Mouse (Mus musculus) WW6 (cell line): Measurements from ENCODE around the gene Ptprt.
"Not testable (repeated sequence)": the region's sequence is repeated elsewhere in the genome, so short reads cannot be mapped to it uniquely, and the experiment has no call there.

ENCODE experiments used
- DNase-seq: peaks from one replicate; pipeline ENCODE4 v3.0.0-alpha.2; 2013; ENCODE audit warnings: low read depth, low spot score

Ptprt gene

DNA sequence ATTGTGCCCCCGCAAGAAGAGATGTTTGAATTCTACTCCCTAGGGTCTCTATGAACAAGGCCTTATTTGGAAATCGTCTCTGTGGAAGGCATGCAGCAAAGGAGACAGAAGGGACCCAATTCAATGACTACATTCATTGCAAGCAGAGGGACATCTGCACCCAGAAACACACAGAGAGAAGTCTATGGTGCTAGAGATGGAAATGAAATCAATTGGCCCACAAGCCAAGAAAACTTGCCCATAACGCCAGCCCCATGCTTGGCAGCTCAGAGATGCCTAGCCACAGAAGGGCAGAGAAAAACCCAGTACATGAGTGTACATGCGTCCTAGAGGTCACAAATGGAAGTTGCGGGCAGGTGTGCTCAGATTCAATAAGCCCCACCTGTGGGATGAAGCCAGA lies 443.1 kb downstream of the Ptprt start:
- DNase-seq: no peak

DNA sequence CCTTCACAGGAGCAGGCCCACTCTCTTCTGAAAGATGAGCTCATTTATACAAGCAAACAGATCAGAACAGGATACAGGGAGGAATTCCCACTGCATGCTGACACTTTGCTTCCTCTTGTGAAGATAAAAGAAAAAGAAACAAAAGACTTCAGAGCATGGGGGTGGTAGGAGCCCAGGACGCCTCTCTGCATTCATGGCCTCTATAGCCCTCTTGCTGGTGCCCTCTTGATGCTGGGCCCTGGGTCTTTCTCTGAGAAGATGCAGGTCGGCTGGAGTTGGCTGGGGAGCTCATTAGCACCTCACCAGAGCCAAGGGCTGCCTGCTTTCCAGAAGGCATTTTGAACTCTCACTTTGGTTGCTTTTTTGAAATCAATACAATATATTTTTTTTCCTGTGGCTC lies 448.6 kb downstream of the Ptprt start:
- DNase-seq: no peak

- DNase-seq: no peak
Observed at GRCm38 (mm10) chr2:162210564-162210963, 450.4 kb downstream of the Ptprt start.

DNA sequence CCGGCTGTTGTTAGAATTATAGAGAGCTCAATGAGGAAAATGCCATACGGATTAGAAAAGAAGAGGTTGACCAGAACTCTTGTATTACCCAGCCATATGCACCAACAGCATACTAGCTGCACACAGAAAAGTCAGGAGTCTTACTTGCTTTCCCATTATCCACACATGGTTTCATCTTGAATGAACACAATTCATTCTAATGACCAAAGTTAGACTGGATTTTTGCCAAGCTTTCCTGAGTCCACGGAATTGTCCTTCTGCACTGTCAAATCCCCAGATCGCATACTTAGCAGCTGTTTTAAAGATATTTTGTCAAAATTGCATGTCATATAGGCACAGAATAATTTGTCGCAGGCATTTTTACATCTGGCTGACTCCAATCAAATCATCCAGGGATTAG lies 463.6 kb downstream of the Ptprt start:
- DNase-seq: no peak

DNA sequence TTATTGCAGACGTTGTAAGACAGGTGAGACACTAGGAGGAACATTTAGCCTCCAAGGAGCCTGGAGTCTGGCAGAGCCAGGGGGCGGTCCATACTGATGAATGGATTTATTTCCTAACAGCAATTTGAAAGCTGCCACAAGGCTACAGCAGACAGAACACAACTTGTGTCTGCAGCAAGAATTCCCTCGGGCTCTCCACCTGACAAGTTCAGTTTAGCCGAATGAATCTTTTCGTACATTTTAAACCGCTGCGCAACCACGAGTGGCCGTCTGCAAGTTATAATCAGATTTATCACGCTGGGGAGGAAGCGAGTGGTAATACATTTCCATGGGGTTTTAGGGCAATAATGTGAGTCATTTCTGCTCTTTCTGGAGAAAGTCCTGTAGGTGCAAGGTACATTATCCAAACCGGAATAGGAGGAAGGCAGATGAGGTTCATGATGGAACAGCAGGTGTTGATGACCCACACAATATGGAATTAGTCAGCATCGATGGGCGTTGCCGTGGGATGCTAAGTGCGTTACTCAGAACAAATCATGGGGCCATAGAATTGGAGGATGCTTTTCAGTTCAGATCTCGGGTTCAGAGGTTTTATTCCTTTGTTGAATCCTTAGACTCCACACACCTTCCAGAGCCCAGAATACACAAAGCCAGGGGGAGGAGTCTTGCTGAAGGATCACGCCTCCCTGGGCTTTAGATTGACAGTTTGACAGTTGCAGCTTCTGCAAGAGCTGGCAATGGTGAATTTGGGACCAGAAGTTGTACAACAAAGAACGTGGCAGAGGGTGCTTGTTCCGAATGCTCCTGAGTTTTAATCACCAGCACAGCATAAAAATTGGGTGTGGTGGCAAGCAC lies 478.1 kb downstream of the Ptprt start:
- no peak for DNase-seq

DNA sequence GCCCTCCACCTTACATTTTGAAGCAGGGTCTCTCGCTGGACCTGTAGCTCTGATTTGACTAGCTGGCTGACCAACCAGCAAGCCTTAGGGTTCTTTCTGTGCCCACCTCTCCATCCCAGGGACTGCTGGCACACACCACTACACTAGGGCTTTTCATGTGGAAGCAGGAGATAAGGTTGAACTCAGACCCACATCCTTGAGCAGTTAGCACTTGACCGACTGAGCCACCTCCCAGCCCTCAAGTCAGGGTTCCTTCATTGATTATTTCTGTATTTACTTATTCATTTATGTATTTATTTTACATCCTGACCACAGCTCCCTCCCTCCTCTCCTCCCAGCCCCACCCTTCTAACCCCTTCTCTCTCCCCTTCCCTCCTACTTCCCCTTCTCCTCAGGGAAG lies 479.1 kb downstream of the Ptprt start:
- DNase-seq: no peak

GRCm38 (mm10) chr2:162172529-162172928 lies 488.4 kb downstream of the Ptprt start:
- no peak for DNase-seq

DNA sequence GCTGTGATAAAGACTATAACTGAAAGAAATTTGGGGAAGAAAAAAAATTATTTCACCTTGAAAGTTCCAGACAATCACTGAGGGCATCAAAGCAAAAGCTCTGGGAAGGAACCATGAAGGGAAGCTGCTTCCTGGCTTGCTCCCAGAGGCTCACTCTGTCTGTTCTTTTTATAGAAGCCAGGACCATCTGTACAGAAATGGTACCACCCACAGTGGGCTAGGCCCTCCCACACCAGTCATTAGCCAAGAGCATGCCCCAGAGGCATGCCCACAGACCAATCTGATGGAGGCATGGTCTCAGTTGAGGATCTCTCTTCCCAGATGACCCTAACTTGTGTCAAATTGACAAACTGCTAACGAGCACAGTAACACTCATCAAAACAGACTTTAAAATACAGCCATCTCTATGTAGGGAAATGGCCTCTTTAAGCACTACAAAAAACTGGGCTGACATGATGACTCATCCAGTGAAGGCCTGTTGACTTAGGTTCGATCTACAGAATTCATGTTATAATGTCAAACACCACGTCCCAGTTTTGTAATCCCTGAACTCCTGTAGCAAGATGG lies 519.0 kb downstream of the Ptprt start:
- no peak for DNase-seq

- DNase-seq: not testable (repeated sequence)
Observed at GRCm38 (mm10) chr2:162136176-162136575, 524.8 kb downstream of the Ptprt start.

GRCm38 (mm10) chr2:162131607-162132304 lies 529.2 kb downstream of the Ptprt start:
- DNase-seq: no peak

DNA sequence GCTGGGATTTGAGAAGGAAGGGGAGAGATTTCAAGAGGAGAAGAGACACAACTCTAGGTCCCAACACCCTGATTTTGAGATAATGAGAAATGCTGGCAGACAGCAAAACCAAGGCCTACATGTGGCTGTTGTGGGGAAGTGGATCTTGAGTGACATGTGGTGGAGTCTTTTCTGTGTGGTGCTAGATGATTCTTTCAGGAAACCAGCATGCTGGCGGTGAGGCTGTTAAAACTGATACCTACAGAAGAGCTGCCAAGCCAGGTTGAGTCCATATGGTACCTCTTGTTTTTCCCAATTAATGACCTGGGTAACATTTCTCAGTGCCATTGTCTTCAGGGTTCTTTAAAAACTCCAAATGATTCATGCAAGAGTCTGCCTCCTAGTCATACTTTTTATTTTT lies 531.1 kb downstream of the Ptprt start:
- no peak for DNase-seq

- DNase-seq: no peak
Observed at GRCm38 (mm10) chr2:162118041-162118440, 542.9 kb downstream of the Ptprt start.

- no peak for DNase-seq
Observed at GRCm38 (mm10) chr2:162082391-162082790, 578.6 kb downstream of the Ptprt start.

DNA sequence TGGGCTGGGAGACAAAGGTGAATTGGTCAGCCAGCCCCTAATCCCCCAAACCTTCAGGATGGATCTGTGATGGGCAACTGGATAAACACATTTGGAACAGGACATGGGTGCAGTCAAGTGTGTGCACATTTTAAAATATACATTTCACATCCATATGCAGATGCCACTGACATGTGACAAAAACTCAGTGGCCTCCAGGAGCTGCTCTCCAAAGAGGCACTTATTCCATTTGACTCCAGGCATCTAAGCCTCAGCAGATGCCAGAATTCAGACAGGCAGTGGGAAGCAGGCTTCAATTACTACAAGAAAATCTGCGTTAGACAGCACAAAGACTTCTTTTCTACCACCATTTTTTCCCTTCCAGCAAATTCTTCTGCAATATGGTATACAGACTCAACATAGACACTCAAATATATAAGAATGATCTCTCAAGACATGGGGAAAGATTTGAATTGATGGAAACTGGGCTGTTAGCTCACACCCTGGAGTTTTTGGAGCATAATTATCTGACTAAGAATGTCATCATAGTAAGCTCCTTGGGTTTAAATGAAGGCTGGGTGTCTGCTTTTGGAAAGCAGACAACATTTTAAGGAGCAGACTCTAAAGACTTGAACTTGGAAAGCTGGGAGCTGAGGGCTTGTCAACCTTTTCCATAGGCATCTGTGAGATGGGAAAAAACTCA lies 580.1 kb downstream of the Ptprt start:
- DNase-seq: no peak

- no peak for DNase-seq
Observed at GRCm38 (mm10) chr2:162078571-162079280, 582.2 kb downstream of the Ptprt start.

- DNase-seq: no peak
Observed at GRCm38 (mm10) chr2:162052816-162053215, 608.1 kb downstream of the Ptprt start.

GRCm38 (mm10) chr2:162050198-162050597 lies 610.7 kb downstream of the Ptprt start:
- DNase-seq: no peak

- no peak for DNase-seq
Observed at GRCm38 (mm10) chr2:162035615-162036014, 625.3 kb downstream of the Ptprt start.

DNA sequence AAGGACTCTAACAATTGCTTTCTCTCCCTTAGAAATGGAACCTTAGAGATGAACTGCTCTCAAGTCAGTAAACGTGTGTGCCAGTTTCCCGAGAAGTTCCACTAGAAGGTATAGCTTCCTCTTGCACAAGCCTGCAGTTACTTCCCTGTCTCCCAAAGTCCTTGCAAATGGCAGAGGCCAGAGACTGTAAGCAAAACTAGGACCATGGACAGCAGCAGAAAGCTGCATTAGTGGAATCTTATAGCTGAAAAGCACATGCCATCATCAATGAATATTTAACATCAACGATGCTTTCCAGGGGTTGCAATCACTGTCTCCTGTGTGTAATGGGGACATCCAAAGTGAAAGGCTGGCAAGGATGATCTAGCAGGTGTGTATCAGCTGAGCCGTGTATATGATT lies 629.3 kb downstream of the Ptprt start:
- no peak for DNase-seq

GRCm38 (mm10) chr2:162001016-162001415 lies 659.9 kb downstream of the Ptprt start:
- DNase-seq: no peak

DNA sequence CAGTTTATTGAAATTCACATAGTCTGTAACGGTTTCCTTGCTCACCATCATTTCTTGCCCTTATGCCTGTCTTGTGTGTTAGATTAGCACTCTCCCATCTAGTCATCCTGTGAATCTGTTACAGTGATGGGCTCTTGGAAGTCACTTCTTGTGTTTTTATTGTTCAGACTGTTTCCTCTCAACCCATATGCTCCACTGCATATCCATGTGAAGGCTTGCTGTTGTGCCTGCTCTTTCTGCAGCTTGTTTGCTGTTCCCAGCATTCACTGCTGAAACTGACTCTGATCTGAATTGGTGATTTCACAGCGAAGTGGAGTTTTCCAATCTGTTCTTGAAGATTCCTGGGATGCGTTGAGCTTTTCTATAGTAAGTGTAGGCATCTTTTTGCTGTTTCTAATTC lies 678.6 kb downstream of the Ptprt start:
- no peak for DNase-seq
